Mouse (Mus musculus) liver, embryonic 16.5 days (tissue): ENCODE data around the gene Gtf3c5. TPM values are rescaled to one million over a fixed set of nuclear protein-coding genes. Genes with fewer than 3 reads are reported as not detected.

Source experiments
- ATAC-seq: fragments of 200-750 bp; cut with Nextera tagmentation; 2 replicates; pipeline ENCODE4 v1.8.0; 2017; ENCODE audit warnings: low read depth, mild to moderate bottlenecking, moderate number of reproducible peaks, moderate library complexity
- H3K27ac ChIP-seq: fragments of 300-500 bp; sonication (generic); 2 replicates; pipeline ENCODE4 v1.5.1; 2014; ENCODE audit warnings: mild to moderate bottlenecking, low read length
- H3K27me3 ChIP-seq: fragments of 300-500 bp; sonication (generic); 2 replicates; pipeline ENCODE4 v1.6.1; 2014; ENCODE audit warnings: low read depth, low read length, mixed read lengths; ENCODE audit not compliant: control insufficient read depth, insufficient read depth
- H3K36me3 ChIP-seq: fragments of 300-500 bp; sonication (generic); 2 replicates; pipeline ENCODE4 v1.6.1; 2014; ENCODE audit warnings: mild to moderate bottlenecking; ENCODE audit not compliant: control insufficient read depth, insufficient read depth
- H3K4me1 ChIP-seq: fragments of 300-500 bp; sonication (generic); 2 replicates; pipeline ENCODE4 v1.6.1; 2014; ENCODE audit warnings: low read depth, low read length, mixed read lengths; ENCODE audit not compliant: control insufficient read depth
- H3K4me2 ChIP-seq: fragments of 300-500 bp; sonication (generic); 2 replicates; pipeline ENCODE4 v1.6.1; 2014; ENCODE audit warnings: low read depth, low read length, mixed read lengths
- H3K4me3 ChIP-seq: fragments of 300-500 bp; sonication (generic); 2 replicates; pipeline ENCODE4 v1.5.1; 2014; ENCODE audit warnings: low read depth, mild to moderate bottlenecking, low read length
- H3K9ac ChIP-seq: fragments of 300-500 bp; sonication (generic); 2 replicates; pipeline ENCODE4 v1.6.1; 2014; ENCODE audit warnings: low read depth, low read length
- H3K9me3 ChIP-seq: fragments of 300-500 bp; sonication (generic); replicated peaks from 2 replicates; pipeline ENCODE4 v1.6.1; 2016; ENCODE audit warnings: low read length; ENCODE audit not compliant: control insufficient read depth
- WGBS: fragments of 180-500 bp; shearing (Covaris S2); extraction: QIAGEN DNeasy Blood & Tissue Kit; methylation state at CpG from one replicate; pipeline ENCODE4 v1.1.7; 2014; ENCODE audit not compliant: insufficient replicate concordance; 5-methylcytosine and 5-hydroxymethylcytosine counted together
- polyA plus RNA-seq: library from polyadenylated mRNA; unstranded; fragments of >200 nt; fragmentation: Nextera tagmentation; extraction: Ambion mirVana; gene quantifications from 2 replicates; pipeline ENCODE4 v1.2.1, GENCODE M21; 2015

Gtf3c5 gene
- polyA plus RNA-seq = 12.1 TPM in 2 replicates

- 68% methylated on average over 9 of the region's 9 CpGs for WGBS
- H3K4me2 ChIP-seq = peak within 1 kb of the TSS; percentile 85
- H3K36me3 ChIP-seq = no peaks in the 10 kb centered on the region; the same call in 1 of the 2 replicates
- H3K27me3 ChIP-seq = no peaks in the 10 kb centered on the region
- H3K9ac ChIP-seq = peak within 1 kb of the TSS; percentile 75
- no peak for ATAC-seq
- peaks cover 14% of the 10 kb centered on the region for H3K4me1 ChIP-seq
- no peaks in the 10 kb centered on the region for H3K9me3 ChIP-seq
- peak within 1 kb of the TSS; percentile 92 for H3K4me3 ChIP-seq
- peak within 1 kb of the TSS; percentile 81 for H3K27ac ChIP-seq
Measured at GRCm38 (mm10) chr2:28583651-28584050, at the start of gene Gtf3c5. Gene Gtf3c5, minus strand, starts transcription at chr2:28583751.

GRCm38 (mm10) chr2:28633136-28633535, 49.6 kb upstream of the Gtf3c5 start:
- Histone ChIP-seq H3K4me1 (no peaks in the 10 kb centered on the region; the same call in 1 of the 2 replicates), H3K4me2 (no peak overlapping the region), H3K36me3 (no peaks in the 10 kb centered on the region), H3K9me3 (no peaks in the 10 kb centered on the region), H3K27ac (no peak overlapping the region), H3K27me3 (no peaks in the 10 kb centered on the region), H3K9ac (no peak overlapping the region), H3K4me3 (no peak overlapping the region)
- 16% methylated on average over 4 of the region's 4 CpGs for WGBS
- ATAC-seq = no peak

GRCm38 (mm10) chr2:28632626-28633025, 49.1 kb upstream of the Gtf3c5 start:
- WGBS = 61% methylated on average over 1 of the region's 1 CpGs
- Histone ChIP-seq H3K9me3 (no peaks in the 10 kb centered on the region), H3K27me3 (no peaks in the 10 kb centered on the region), H3K4me3 (no peak overlapping the region), H3K9ac (no peak overlapping the region), H3K27ac (no peak overlapping the region), H3K36me3 (no peaks in the 10 kb centered on the region), H3K4me1 (no peaks in the 10 kb centered on the region; the same call in 1 of the 2 replicates), H3K4me2 (no peak overlapping the region)
- ATAC-seq = no peak

DNA sequence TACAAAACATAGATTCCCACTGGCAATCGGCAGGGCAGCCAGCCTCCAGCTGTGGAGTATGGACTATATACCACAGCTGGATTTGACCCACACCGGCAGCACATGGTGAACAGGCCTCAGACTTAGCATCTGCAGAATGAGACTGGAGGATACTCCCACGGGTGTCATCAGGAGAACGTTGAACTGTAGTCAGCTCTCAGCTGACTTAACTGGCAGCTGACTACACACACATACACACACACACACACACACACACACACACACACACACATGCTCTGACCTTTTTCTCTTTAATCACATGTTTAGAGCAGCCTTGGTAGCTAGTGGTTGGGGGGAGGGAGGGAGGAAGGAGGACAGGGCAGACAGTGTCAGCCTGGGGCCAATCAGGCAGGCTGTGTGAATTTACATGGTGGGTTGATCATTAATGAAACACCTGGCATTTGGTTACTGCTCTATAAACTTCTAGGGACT, 46.4 kb upstream of the Gtf3c5 start:
- H3K4me3 ChIP-seq = no peak overlapping the region
- H3K4me2 ChIP-seq = no peak overlapping the region
- 28% methylated on average over 4 of the region's 4 CpGs for WGBS
- no peak overlapping the region for H3K27ac ChIP-seq
- H3K4me1 ChIP-seq = no peaks in the 10 kb centered on the region; the same call in 1 of the 2 replicates
- H3K9me3 ChIP-seq = no peaks in the 10 kb centered on the region
- H3K27me3 ChIP-seq = no peaks in the 10 kb centered on the region
- ATAC-seq = peak; percentile 86
- H3K9ac ChIP-seq = no peak overlapping the region
- H3K36me3 ChIP-seq = no peaks in the 10 kb centered on the region

GRCm38 (mm10) chr2:28628053-28628452, 44.5 kb upstream of the Gtf3c5 start:
- no peak overlapping the region for H3K9ac ChIP-seq
- H3K4me3 ChIP-seq = no peak overlapping the region
- no peaks in the 10 kb centered on the region for H3K27me3 ChIP-seq
- ATAC-seq = no peak
- H3K36me3 ChIP-seq = no peaks in the 10 kb centered on the region
- H3K4me1 ChIP-seq = no peaks in the 10 kb centered on the region; the same call in 1 of the 2 replicates
- WGBS = 51% methylated on average over 2 of the region's 2 CpGs
- H3K27ac ChIP-seq = no peak overlapping the region
- H3K4me2 ChIP-seq = no peak overlapping the region
- H3K9me3 ChIP-seq = no peaks in the 10 kb centered on the region

DNA sequence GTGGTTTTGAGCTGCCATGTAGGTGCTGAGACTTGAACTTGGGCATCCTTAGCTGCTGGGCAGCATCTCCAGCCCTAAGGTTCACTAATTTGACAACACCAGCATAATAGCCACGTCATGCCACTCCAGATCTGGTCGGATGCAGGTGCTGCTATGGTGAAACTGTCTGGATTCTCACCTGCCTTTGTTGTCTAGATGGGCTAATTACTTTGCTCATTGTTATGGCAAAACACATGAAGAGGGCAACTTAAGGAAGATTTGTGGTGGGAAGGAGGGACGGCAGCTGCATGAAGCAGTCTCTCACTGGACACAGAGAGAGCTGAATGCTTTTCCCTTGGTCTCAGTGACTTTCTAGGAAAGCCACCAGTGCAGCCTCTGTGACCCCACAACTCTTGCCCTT, 42.5 kb upstream of the Gtf3c5 start:
- Histone ChIP-seq H3K27ac (no peak overlapping the region), H3K36me3 (no peaks in the 10 kb centered on the region), H3K9me3 (no peaks in the 10 kb centered on the region), H3K27me3 (no peaks in the 10 kb centered on the region), H3K4me1 (peaks cover 9% of the 10 kb centered on the region), H3K4me3 (no peak overlapping the region), H3K9ac (no peak overlapping the region), H3K4me2 (no peak overlapping the region)
- WGBS = 69% methylated on average over 3 of the region's 3 CpGs
- ATAC-seq = no peak

DNA sequence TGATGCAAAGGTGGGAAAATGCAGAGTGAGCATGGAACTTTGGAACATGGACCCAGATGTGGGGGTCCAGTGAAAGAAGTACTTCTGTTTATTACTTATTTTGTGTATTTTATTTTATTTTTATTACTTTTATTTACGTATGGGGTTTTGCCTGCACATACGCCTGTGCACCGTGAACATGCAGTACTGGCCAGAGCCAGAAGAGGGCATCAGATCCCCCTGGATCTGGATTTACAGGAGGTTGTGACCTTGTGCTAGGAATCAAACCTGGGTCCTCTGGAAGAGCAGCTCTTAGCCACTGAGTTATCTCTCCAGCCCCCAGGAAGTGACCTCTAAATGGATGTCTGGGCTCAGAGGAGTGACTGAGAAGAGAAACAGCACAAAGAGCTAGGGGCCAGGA, 41.3 kb upstream of the Gtf3c5 start:
- Histone ChIP-seq H3K27ac (no peak overlapping the region), H3K4me2 (no peak overlapping the region), H3K9ac (no peak overlapping the region), H3K9me3 (no peaks in the 10 kb centered on the region), H3K4me1 (peaks cover 9% of the 10 kb centered on the region), H3K4me3 (no peak overlapping the region), H3K27me3 (no peaks in the 10 kb centered on the region), H3K36me3 (no peaks in the 10 kb centered on the region)
- ATAC-seq = no peak
- WGBS = 83% methylated on average over 3 of the region's 3 CpGs

DNA sequence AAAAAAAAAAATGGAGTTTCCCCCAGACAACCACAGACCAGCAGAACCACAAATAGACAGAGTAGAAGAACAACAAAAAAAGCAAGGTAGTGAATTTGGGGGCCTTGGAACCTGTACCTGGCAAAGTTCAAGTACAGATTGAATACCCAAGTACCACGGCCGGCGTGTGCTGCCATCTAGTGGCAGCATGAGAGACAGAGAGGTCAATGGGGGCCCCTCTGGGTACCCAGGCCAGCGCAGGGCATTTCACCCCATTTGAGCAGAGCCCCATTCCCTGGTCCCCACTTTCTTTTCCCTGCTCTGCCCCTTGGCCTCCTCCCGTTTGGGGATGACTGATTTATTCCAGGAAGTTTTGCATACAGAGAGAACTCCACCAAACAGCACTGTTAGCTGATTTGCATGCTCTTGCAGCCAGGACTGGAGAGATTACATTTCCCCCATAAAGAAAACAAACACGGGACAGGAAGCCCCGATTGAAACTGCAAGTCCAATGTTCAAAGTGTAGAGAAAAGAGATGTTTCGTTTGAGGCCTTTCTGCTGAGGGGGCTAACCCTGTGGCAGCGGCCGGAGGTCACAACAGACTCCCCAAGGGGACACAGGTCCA, 39.1 kb upstream of the Gtf3c5 start:
- H3K27ac ChIP-seq = no peak overlapping the region
- peak overlapping the region; percentile 84 for H3K4me2 ChIP-seq
- no peak overlapping the region for H3K9ac ChIP-seq
- 15% methylated on average over 10 of the region's 10 CpGs for WGBS
- ATAC-seq = peak; percentile 37; the same call in 1 of the 2 replicates
- H3K4me1 ChIP-seq = peaks cover 25% of the 10 kb centered on the region
- no peaks in the 10 kb centered on the region for H3K36me3 ChIP-seq
- no peaks in the 10 kb centered on the region for H3K27me3 ChIP-seq
- H3K4me3 ChIP-seq = peak overlapping the region; percentile 73
- no peaks in the 10 kb centered on the region for H3K9me3 ChIP-seq

DNA sequence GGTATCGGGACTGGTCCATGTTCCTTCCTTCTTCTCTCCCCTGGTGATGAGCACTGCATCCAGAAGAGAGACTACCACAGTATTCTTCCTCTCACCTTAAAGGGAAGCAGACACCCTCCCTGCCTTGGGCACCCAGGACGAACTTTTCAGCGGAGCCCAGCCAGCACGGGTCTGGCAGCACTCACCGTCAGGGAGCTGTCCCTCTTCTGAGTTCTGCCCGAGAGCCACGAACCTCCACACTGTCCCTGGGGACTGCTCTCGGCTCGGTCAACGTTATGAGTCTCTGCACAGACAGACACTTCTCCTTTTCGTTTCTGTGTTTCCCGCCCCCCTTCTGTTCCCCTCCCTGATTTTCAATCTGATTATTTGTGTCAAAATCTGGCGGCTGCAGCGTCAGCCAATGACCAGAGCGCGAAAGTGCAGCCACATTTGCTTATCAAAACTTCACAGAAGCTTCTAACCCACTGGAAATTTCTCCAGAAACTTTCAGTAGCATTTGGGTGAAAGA, 38.2 kb upstream of the Gtf3c5 start, which contains the start of gene Gfi1b:
TSS of gene Gfi1b (minus strand) at position 319 of the 508 bp plus-strand sequence.
- no peaks in the 10 kb centered on the region for H3K9me3 ChIP-seq
- H3K4me1 ChIP-seq = peaks cover 34% of the 10 kb centered on the region
- peak within 1 kb of the TSS; percentile 73 for H3K4me3 ChIP-seq
- H3K4me2 ChIP-seq = peak within 1 kb of the TSS; percentile 84
- no peaks in the 10 kb centered on the region for H3K27me3 ChIP-seq
- peak within 1 kb of the TSS; percentile 98 for H3K27ac ChIP-seq
- H3K36me3 ChIP-seq = no peaks in the 10 kb centered on the region
- H3K9ac ChIP-seq = peak within 1 kb of the TSS; percentile 82
- peak; percentile 6 for ATAC-seq
- WGBS = 1% methylated on average over 16 of the region's 16 CpGs
